Mouse (Mus musculus): ENCODE data around the gene Mas1.

GRCm38 (mm10) chr17:12916588-12917380 lies 48.8 kb upstream of the Mas1 start:
- TF ChIP-seq CTCF (IDR thresholded peaks at IDR 0.05; ENCODE audit: low read depth) (no peak), EP300 (IDR thresholded peaks at IDR 0.05; ENCODE audit: low read depth) (no peak)

Measured in liver, postnatal 0 days (tissue).